Mouse (Mus musculus): ENCODE measurements around the gene Ociad1.

The Ociad1 gene

GRCm38 (mm10) chr5:73292502-73293457 is at the start of gene Ociad1:
TSS of gene Ociad1 (plus strand) at chr5:73292784.
- in situ Hi-C loops (cut with MboI, MseI), result no loop called here

DNA sequence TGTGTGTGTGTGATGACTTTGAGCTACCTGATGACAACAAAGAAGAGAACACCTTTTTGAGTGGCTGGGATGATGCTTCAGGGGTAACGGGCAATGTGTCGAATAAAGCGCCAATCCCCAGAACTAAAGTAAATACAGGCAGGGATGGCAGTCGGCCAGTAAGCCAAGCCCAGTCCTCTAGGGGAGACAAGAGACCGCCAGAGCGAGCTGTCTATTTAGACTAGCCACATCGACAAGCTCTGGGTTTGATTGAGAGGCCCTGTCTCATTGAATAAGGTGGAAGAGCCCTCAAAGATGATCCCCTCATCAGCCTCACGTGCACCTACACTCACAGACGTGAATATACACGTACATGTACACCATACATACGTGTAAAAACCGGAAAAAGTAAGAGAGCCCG is 48.2 kb upstream of the Ociad1 start:
- in situ Hi-C loops (cut with MboI, MseI), result no loop called here

DNA sequence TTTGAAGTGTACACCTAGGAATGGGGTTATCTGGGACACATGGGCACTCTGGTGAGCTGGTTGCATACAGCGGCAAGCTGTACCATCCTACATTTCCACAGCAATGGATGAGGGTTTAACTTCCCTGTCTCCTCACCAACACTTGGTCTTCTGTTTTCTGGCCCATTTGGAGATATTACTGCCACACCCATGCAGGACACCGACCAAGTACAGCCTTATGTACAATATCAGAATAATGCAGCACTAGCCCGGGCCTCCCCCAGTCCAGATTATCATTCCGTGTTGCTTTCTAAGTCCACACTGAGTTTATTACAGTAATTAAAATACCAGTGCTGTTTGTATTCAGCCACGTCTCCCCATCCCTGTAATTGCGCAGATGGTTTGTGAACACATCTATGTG is 46.2 kb upstream of the Ociad1 start:
- in situ Hi-C loops (cut with MboI, MseI), result no loop called here

DNA sequence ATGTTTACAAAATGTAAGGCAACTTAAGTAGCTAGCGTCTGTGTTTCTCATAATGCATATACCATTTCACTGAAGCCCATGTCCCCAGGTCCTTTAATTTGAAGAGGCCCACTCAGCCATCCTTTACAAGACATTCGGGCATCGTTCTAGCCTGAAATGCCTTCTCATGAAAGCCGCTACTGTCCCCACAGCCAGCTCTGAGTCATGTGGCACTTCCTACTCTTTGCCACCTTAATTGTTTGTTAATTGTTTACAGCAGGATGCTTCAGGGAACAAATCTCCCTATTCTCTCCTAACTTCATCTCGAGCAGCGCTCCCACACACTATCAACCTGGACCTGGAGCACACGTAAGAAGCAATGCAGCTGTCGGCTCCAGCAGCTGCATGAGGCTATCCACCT is 44.4 kb upstream of the Ociad1 start:
- in situ Hi-C loops (cut with MboI, MseI), result no loop called here

DNA sequence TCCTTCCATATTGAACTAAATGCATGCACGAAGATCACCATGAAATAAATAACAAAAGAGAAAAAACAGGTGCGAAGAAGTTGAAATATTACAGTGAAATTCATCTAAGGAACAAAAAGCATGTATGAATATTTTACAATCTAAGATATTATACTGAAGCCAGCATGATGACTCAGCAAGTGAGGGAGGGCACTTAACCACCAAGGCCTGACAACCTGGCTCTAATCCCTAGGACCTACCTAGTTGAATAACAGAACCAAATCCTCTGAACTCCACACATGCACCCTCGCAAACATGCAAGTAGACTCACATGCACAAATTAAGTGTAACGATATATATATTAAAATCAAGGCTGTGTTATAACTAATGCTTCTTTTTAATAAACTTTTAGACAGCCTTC is 43.2 kb upstream of the Ociad1 start:
- in situ Hi-C loops (cut with MboI, MseI), result no loop called here

DNA sequence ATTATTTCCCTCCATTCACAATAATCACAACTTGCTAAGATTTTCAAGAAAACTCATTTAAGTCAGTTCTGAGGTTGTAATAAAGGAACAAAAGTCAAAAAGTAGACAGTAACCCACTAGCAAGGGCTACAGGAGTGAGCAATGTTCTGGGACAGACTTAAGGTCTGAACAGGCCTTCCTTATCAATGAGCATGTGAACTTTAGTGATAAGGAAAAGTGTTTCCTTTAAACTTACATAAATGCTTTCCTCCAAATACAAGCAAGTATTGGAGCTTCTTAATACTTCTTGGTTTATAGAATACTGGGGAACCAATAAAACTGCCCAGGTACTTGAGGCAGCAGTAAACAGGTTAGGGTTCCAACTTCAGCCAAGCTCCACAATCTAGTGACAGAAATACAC is 39.8 kb upstream of the Ociad1 start:
- in situ Hi-C loops (cut with MboI, MseI), result no loop called here

DNA sequence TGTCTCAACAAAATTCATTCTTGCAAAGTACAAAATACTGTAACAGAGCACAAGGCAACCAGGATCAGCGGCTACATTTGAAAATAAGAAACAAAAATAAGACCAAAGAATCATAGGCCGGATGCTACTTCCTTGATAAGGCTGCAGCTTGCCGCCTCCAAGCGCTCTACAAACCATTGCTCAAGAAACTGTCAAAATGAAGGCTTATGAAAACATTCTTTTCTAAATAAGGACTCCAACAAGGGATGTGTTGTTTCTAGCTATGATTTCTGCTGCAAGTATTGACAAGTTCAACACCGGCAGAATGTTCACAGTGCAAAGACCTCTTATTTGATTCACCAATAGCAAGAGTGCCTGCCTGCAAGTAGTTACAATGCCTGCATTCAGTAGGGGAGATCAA is 37.9 kb upstream of the Ociad1 start:
- in situ Hi-C loops (cut with MboI, MseI), result loop anchor here (5.0 kb wide), 1 partner anchor 43 kb away; no protein-coding TSS in a partner anchor

DNA sequence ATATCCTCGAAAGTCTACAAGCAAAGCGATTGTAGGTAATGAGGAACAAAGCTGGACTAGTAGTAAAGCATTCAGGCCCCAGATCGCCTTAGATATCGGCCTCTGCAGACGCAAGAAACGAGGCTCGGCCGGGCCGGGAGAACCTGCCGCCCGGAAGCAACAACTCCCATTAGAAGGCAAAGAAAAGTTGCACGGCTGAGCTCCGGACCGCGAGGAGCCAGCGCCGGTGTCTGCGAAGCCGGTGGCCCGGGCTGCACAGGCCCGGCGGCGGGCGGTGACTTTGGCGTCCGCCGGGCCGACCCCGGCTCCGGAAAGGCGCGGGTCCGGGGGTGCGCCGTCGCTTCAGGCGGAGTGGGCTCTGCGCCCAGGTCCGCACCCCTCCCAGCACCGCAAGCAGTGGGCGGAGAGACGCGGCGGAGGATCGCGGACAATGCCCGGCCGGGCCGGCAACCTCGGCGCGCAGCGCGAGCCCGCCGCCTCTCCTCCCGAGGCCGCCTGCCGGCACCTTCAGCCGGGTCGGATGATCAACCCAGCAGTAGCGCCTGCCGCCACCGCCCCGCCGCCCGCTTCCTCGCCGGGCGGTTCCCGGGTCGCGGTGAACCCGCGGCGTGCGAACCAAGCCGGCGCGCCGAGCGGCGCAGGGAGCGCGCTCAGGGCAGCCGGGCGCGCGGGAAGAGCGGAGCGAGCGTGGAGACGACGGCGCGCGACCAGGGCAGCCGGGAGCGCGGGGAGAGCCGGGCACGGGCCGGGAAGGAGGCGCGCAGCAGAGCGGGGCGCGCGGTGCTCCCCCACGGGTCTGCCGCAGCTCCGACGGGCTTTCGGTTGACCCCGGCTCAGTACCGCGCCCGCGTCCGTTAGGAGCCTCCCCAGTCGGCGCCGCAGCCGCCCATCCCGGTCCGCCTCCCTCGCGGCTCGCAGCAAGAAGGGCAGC is 37.0 kb upstream of the Ociad1 start:
- in situ Hi-C loops (cut with MboI, MseI), result loop anchor here (5.0 kb wide), 1 partner anchor 42 kb away; no protein-coding TSS in a partner anchor

DNA sequence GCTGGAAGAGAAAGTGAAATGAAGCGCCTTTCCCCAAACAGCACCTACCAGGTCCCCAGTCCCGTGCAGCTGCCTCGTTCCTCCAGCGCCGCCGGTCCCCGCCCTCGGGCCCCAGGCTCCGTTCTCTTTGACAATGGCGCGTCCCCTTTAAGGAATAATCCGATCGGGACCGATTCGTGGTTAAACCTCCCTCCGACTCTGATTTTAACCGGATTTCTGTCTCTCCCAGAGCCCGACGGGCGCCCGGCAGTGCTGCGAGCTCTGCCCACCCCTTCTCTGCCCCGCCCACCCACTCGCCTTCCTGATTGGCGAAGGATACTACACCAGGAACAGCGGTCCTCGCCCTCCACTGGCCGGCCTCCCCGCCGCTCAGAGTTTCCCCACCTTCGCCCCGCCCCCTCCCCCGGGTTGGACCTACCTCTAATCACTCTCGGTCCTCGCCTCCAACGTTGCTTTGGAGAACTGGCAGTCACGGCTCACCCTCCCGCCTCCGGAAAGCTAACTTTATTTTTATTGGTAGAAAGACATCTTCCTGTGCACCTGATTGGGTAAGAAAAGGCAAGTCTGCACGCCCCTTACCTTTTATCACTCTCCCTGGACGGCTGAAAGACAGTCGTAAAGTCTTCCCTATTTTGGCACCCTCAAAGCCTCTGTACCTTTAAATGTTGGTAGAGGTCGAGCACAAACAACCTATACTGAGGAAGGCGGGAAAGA is 36.1 kb upstream of the Ociad1 start, which contains the start of gene Fryl:
Gene Fryl, minus strand, starts transcription at position 268 of the 714 bp plus-strand sequence.
- in situ Hi-C loops (cut with MboI, MseI), result loop anchor here (5.0 kb wide), 1 partner anchor 41 kb away; no protein-coding TSS in a partner anchor

DNA sequence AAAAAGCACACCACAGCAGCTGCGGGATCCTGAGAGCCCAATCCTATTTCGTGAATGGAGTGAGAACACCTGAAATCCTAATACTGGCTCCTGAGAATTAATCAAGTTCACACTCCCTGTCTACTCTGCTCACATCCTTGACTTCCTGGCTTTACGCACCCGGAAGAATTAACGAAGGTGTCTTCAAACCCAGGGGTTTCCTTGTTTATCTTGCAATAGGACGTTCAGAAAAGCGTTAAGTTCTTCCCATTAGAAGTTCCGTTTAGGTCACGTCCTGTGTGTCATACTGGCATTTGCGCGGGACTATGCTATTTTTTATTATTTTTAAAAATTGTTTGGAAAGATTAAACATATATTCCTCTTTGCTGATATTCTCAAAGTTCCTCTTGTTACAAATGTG is 35.5 kb upstream of the Ociad1 start:
- in situ Hi-C loops (cut with MboI, MseI), result loop anchor here (5.0 kb wide), 1 partner anchor 40 kb away; no protein-coding TSS in a partner anchor

GRCm38 (mm10) chr5:73257723-73258122 is 34.9 kb upstream of the Ociad1 start:
- in situ Hi-C loops (cut with MboI, MseI), result loop anchor here (5.0 kb wide), 1 partner anchor 40 kb away; no protein-coding TSS in a partner anchor

- in situ Hi-C loops (cut with MboI, MseI), result no loop called here
Observed at GRCm38 (mm10) chr5:73264122-73264521, 28.5 kb upstream of the Ociad1 start.

GRCm38 (mm10) chr5:73265460-73265859 is 27.1 kb upstream of the Ociad1 start:
- in situ Hi-C loops (cut with MboI, MseI), result no loop called here

DNA sequence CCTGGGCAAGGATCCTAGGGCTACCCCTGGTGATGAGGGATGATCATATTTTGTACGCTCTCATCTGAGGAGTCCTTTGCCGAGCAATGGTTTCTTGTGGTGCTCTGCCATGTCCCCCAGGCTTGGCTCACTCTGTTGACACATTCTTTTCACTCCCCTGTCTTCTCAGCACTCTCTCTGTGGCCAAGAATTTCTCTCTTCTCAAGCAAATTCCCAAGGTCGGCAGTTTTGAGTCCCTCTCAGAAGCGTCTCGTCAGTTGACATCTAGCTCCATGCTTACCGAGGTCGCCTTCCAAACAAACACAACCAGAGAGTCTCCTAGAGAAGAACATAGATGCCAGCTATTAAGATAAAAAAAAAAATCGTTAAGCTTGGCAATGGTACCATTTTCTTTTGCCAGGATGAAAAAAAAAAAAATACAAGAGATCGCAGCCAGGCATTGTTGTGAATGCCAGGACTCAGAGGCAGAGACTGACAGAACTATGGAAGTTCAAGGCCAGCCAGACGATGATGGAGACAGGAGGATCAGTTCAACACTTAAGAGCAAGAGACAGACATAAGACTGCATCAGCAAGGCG is 23.9 kb upstream of the Ociad1 start:
- in situ Hi-C loops (cut with MboI, MseI), result no loop called here

- in situ Hi-C loops (cut with MboI, MseI), result no loop called here
Observed at GRCm38 (mm10) chr5:73270612-73271011, 22.0 kb upstream of the Ociad1 start.

- in situ Hi-C loops (cut with MboI, MseI), result no loop called here
Observed at GRCm38 (mm10) chr5:73273171-73273570, 19.4 kb upstream of the Ociad1 start.

DNA sequence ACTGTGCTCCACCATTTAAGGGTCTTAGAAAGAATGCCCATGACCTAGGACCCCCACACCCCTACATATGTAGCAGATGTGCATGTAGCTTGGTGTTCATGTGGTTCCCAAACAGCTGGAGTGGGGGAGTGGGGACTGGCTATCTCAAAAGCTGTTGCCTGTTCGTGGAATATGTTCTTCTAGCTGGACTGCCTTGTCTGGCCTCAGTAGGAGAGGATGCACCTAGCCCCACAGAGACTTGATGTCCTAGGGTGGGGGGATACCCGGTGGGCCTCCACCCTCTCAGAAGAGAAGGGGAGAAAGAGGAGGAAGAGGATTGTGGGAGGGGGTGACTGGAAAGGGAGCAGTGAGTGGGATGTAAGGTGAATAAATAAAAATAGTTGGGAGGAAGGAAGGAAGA is 17.6 kb upstream of the Ociad1 start:
- in situ Hi-C loops (cut with MboI, MseI), result no loop called here

DNA sequence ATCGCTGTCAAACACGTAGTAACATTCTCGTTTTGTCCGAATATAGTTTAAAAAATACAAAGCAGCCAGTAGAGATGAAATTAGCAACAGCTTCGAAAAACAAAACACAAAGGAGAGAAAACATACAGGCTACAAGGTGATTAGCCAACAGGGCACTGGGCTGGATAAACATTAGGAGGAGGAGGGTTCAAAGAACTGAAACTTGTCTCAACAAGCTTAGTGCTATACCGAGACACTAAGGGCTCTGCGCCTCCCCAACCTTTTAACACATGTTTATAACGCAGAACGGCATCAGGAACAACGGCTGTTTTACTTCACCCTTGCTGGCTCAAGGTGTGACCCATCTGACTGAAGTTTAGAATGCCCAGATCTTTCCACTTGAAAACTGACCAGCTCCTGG is 13.4 kb upstream of the Ociad1 start:
- in situ Hi-C loops (cut with MboI, MseI), result no loop called here

DNA sequence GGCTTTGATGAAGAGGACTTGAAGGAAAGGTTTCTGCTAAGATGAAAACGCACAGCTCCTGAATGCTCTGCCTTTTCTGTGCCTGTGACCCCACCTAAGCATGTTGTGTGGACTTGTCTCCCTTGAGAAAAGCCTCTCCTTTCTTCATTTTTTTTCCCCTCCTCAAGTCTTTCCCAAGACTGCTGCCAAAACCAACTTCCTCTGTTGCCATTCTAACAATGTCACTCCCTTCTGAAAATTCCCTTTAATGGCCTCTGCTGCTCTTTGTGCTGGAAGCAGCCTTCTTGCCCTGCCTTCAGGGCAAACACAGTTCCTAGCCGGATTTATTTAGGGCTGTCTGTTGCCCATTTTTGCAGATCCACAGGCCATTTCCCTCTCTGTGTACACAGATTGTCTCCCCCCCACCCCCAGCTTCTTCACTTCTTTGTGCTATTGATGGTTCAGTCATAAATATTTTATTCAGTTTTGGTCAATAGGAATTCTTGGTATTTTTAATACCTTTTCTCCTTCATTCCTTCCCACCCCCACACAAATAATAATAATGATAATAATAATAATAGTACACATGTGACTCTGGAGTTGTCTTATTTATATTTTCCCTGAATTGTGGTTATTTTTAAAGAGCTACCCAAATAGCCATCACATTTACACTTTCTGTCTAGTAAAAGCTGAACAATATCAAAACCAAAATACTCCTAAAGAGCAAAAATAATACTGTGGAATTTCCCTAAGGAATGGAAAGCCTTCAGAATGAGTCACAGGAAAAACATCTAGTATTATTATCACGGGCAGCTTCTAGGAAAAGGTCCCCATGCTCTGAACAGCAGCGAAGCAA is 12.6 kb upstream of the Ociad1 start:
- in situ Hi-C loops (cut with MboI, MseI), result no loop called here

DNA sequence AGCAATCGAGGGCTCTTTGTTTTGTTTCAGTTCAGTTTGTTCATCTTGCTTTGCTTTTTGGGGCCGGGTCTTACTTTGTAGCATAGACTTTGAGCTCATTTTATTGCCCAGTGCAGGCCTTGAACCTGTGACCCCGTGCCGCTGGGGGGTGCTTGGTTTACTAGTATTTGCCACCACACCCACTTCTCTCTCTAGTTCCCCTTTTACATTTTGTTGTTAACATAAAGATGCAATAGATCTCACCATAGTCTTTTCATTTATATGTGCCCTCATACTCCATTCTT is 12.1 kb upstream of the Ociad1 start:
- in situ Hi-C loops (cut with MboI, MseI), result no loop called here
